Mouse (Mus musculus) midbrain, postnatal 0 days (tissue): Measurements from ENCODE around the gene Fcho2. TPM values are rescaled to one million over a fixed set of nuclear protein-coding genes. Genes with fewer than 3 reads are reported as not detected.

ENCODE experiments used
- ATAC-seq: fragments of 200-750 bp; cut with Nextera tagmentation; 2 replicates; pipeline ENCODE4 v1.8.0; 2017; ENCODE audit warnings: moderate number of reproducible peaks, mild to moderate bottlenecking, moderate TSS enrichment, moderate library complexity; ENCODE audit not compliant: low FRiP score
- DNase-seq: peaks from one replicate; pipeline ENCODE4 v3.0.0-alpha.2; 2015; ENCODE audit warnings: low spot score
- H3K27ac ChIP-seq: fragments of 300-500 bp; sonication (generic); 2 replicates; pipeline ENCODE4 v1.5.1; 2014; ENCODE audit warnings: low read depth, mild to moderate bottlenecking, low read length, mixed read lengths
- H3K27me3 ChIP-seq: fragments of 300-500 bp; sonication (generic); 2 replicates; pipeline ENCODE4 v1.6.1; 2014; ENCODE audit warnings: low read length, control low read depth, mixed read lengths; ENCODE audit not compliant: insufficient read depth
- H3K36me3 ChIP-seq: fragments of 300-500 bp; sonication (generic); 2 replicates; pipeline ENCODE4 v1.6.1; 2014; ENCODE audit warnings: low read length, control low read depth, mixed read lengths; ENCODE audit not compliant: insufficient read depth
- H3K4me1 ChIP-seq: fragments of 300-500 bp; sonication (generic); 2 replicates; pipeline ENCODE4 v1.6.1; 2014; ENCODE audit warnings: mild to moderate bottlenecking, control low read depth, antibody characterized with exemption, low read length, mixed read lengths; ENCODE audit not compliant: insufficient read depth
- H3K4me2 ChIP-seq: fragments of 300-500 bp; sonication (generic); 2 replicates; pipeline ENCODE4 v1.6.1; 2014; ENCODE audit warnings: low read depth, mild to moderate bottlenecking, low read length, mixed read lengths; ENCODE audit not compliant: poor library complexity, severe bottlenecking
- H3K4me3 ChIP-seq: fragments of 300-500 bp; sonication (generic); 2 replicates; pipeline ENCODE4 v1.5.1; 2014; ENCODE audit warnings: low read depth, mild to moderate bottlenecking, low read length, moderate library complexity
- H3K9ac ChIP-seq: fragments of 300-500 bp; sonication (generic); replicated peaks from 2 replicates; pipeline ENCODE4 v1.6.1; 2014; ENCODE audit warnings: mild to moderate bottlenecking, low read length, moderate library complexity, mixed read lengths; ENCODE audit not compliant: poor library complexity, severe bottlenecking
- H3K9me3 ChIP-seq: fragments of 300-500 bp; sonication (generic); 2 replicates; pipeline ENCODE4 v1.6.1; 2016; ENCODE audit warnings: low read length, control low read depth
- CTCF ChIP-seq: IDR thresholded peaks from 2 replicates; pipeline ENCODE4 v1.5.1; 2016; ENCODE audit warnings: antibody characterized with exemption, mild to moderate bottlenecking
- WGBS: fragments of 180-500 bp; shearing (Covaris S2); extraction: QIAGEN DNeasy Blood & Tissue Kit; methylation state at CpG from one replicate; pipeline ENCODE4 v1.1.7; 2014; 5-methylcytosine and 5-hydroxymethylcytosine counted together
- polyA plus RNA-seq: library from polyadenylated mRNA; unstranded; fragments of >200 nt; fragmentation: Nextera tagmentation; extraction: Ambion mirVana; gene quantifications from 2 replicates; pipeline ENCODE4 v1.2.1, GENCODE M21; 2015
- total RNA-seq: library from RNA; depleted of rRNA; stranded (reverse); fragments of >200 nt; gene quantifications from 2 replicates; pipeline ENCODE4 v1.2.3, GENCODE M21; 2014; rRNA removed

The Fcho2 gene
- total RNA-seq (16.4 and 27.0 TPM in 2 replicates), polyA plus RNA-seq (12.9 and 15.1 TPM in 2 replicates)

GRCm38 (mm10) chr13:98815147-98815785 is at the start of gene Fcho2:
Fcho2 (minus strand) TSS chr13:98815449.
- DNase-seq = peak; percentile 96
- TF ChIP-seq CTCF = peak; percentile 86
- no peaks in the 10 kb centered on the region for H3K36me3 ChIP-seq
- H3K27me3 ChIP-seq = no peaks in the 10 kb centered on the region
- peak; percentile 96 for ATAC-seq
- peak within 1 kb of the TSS; percentile 85 for H3K9ac ChIP-seq
- H3K9me3 ChIP-seq = no peaks in the 10 kb centered on the region
- no peaks in the 10 kb centered on the region for H3K4me1 ChIP-seq
- H3K27ac ChIP-seq = peak within 1 kb of the TSS; percentile 85
- peak within 1 kb of the TSS; percentile 56 for H3K4me2 ChIP-seq
- WGBS = under 1% methylated on average over 45 of the region's 61 CpGs
- peak within 1 kb of the TSS; percentile 96 for H3K4me3 ChIP-seq

DNA sequence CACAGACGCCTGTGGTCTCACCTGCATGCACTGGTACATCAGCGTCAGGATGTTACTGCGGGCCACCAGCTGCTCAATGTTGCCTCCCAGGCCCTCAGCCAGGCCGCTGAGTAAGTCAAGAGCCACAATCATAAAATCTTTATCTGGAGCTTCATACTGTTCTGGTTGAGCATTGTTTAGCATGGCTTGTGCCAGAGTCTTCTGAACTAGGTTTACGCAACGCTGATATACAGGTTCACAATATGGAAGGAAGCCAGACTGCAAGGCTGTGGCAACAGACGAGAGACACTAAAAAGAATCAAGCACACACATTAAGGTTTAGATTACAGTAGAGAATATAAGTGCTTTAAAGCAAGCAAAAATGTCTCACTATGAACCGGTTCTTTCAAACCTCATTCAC is 40.0 kb upstream of the Fcho2 start:
- TF ChIP-seq CTCF = no peak
- Histone ChIP-seq H3K4me3 (no peak overlapping the region), H3K9ac (no peak overlapping the region), H3K4me1 (no peaks in the 10 kb centered on the region), H3K4me2 (no peak overlapping the region), H3K9me3 (no peaks in the 10 kb centered on the region), H3K27me3 (no peaks in the 10 kb centered on the region), H3K27ac (no peak overlapping the region), H3K36me3 (peaks cover 46% of the 10 kb centered on the region)
- 93% methylated on average over 8 of the region's 8 CpGs for WGBS
- no peak for ATAC-seq
- no peak for DNase-seq

DNA sequence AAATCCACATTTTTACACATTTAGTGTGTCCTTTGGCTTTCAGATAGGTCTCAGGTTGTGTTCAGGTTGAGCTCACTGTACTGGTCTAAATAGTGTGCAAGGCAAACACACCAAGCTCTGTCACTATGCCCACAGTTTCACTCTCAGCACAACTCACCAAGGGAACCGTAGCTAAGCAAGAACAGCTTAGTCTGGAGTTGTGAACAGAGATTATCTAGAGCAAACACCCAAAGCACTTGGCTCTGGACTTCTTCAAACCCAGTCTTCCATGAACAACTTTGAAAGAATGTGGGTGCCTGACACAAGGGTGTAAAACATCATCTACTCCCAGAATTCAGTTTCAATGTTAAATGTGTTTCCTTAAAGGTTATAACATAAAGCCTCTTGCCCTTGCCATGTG is 30.5 kb upstream of the Fcho2 start:
- Histone ChIP-seq H3K27ac (no peak overlapping the region), H3K4me2 (no peak overlapping the region), H3K9me3 (no peaks in the 10 kb centered on the region), H3K36me3 (peaks cover 17% of the 10 kb centered on the region), H3K9ac (no peak overlapping the region), H3K27me3 (no peaks in the 10 kb centered on the region), H3K4me1 (no peaks in the 10 kb centered on the region), H3K4me3 (no peak overlapping the region)
- ATAC-seq = no peak
- no peak for DNase-seq
- 92% methylated on average over 1 of the region's 1 CpGs for WGBS
- TF ChIP-seq CTCF = no peak

DNA sequence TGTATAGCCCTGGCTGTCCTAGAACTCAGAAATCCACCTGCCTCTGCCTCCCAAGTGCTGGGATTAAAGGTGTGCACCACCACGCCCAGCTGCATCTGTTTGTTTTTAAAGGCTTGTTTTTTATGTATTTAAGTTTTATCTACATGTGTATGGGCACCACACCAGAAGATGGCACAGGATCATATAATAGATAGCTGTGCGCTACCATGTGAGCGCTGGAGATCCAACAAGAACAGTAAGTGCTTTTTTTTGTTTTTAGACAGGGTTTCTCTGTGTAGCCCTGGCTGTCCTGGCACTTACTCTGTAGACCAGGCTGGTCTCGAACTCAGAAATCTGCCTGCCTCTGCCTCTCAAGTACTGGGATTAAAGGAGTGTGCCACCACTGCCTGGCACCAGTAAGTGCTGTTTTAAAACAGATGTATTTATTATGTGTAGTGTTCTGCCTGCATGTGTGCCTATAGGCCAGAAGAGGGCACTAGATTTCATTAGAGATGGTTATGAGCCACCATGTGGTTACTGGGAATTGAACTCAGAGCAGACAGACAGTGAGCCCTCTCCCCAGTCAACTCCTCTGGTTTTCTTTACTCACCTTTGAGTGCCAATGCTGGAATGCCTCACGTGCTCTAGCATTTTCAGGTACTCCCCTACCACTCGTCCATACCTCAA is 21.3 kb upstream of the Fcho2 start:
- no peak overlapping the region for H3K4me2 ChIP-seq
- TF ChIP-seq CTCF = peak; percentile 56
- WGBS = 90% methylated on average over 6 of the region's 6 CpGs
- peaks cover 3% of the 10 kb centered on the region; the same call in 1 of the 2 replicates for H3K36me3 ChIP-seq
- no peak overlapping the region for H3K4me3 ChIP-seq
- no peaks in the 10 kb centered on the region for H3K27me3 ChIP-seq
- H3K9ac ChIP-seq = no peak overlapping the region
- DNase-seq (peak; percentile 12), ATAC-seq (no peak)
- H3K4me1 ChIP-seq = no peaks in the 10 kb centered on the region
- H3K27ac ChIP-seq = no peak overlapping the region
- H3K9me3 ChIP-seq = no peaks in the 10 kb centered on the region

DNA sequence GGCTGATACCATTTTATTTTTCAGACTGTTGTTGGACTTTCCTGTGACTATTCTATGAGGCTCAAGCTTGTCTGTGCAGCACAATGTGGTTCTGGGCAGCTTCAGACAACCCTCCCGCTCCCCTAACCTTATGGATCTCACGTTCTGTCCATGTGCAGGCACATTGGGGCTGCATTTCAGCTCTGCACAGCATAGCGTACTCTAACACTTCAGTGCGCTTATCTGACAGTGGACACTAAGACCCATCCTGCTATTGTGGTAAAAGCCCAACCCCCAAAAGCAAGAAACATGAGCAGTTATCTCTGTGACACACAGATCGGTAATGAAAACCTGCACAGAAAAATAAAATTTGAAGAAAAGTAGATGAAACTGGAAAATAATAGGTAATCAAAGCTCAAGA is 20.5 kb upstream of the Fcho2 start:
- no peak for ATAC-seq
- Histone ChIP-seq H3K27ac (no peak overlapping the region), H3K9ac (no peak overlapping the region), H3K4me2 (no peak overlapping the region), H3K27me3 (no peaks in the 10 kb centered on the region), H3K9me3 (no peaks in the 10 kb centered on the region), H3K36me3 (peaks cover 3% of the 10 kb centered on the region; the same call in 1 of the 2 replicates), H3K4me3 (no peak overlapping the region), H3K4me1 (no peaks in the 10 kb centered on the region)
- DNase-seq = no peak
- no peak for TF ChIP-seq CTCF
- 90% methylated on average over 5 of the region's 5 CpGs for WGBS

DNA sequence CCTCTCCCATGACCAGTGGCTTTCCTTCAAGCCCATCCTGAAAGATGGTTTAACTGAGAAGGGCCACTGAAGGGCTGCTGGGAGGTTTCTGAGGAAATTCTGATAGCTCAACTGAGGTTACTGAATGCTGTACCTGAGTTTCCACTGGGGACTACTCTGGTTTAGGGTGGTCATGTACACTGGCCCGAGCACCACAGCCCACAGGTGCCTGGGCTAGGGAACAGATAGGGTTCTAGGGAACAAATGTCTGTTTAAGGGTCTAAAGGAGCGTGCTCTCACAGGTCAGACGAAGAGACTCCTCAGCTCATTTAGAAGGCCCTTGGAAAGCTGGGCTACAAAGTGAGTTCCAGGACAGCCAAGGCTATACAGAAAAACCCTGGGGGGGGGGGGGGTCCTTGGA is 19.5 kb upstream of the Fcho2 start:
- Histone ChIP-seq H3K27me3 (no peaks in the 10 kb centered on the region), H3K4me2 (no peak overlapping the region), H3K36me3 (peaks cover 3% of the 10 kb centered on the region; the same call in 1 of the 2 replicates), H3K9me3 (no peaks in the 10 kb centered on the region), H3K9ac (no peak overlapping the region), H3K4me3 (no peak overlapping the region), H3K27ac (no peak overlapping the region), H3K4me1 (no peaks in the 10 kb centered on the region)
- TF ChIP-seq CTCF = no peak
- 90% methylated on average over 3 of the region's 3 CpGs for whole genome bisulfite sequencing
- no peak for ATAC-seq
- DNase-seq = no peak
